1 mouse cellular context compared by ENCODE assay signal in genomic region chr9:22452697-22453096, GRCm38 (mm10).
TF ChIP-seq lines count a peak whose summit lies in the region.

No protein-coding gene starts in this region.

TF ChIP-seq in MEL, 35 proteins besides CTCF, POLR2A, EP300 and RAD21:
- TF ChIP-seq USF2 (IDR thresholded peaks at IDR 0.05; ENCODE audit: borderline replicate concordance in 1 of 2, insufficient read depth in 1 of 2, low read depth in 1 of 2, low read length in 2 of 2) (no peak), POLR2AphosphoS5 (IDR thresholded peaks at IDR 0.05; ENCODE audit: borderline replicate concordance, low read depth, low read length) (peak; percentile 88; the same call in 1 of the 2 replicates), USF1 (IDR thresholded peaks at IDR 0.05; ENCODE audit: low read depth, low read length) (no peak)
